Mouse (Mus musculus) adrenal gland, postnatal 14 days (tissue): ENCODE measurements at regions not wholly inside any gene's neighbourhood (a gene's known extent, or its start where the extent isn't known, plus 50 kb on each side); places are given as distances from the start of the nearest gene placed in this dataset.

Experiments used
- DNase-seq: peaks from one replicate; pipeline ENCODE4 v3.0.0; 2021; ENCODE audit warnings: mixed read lengths

- DNase-seq, result no peak
Measured at GRCm38 (mm10) chr1:41271111-41271730, 465.8 kb downstream of the Tmem182 start.

- peak; percentile 45 for DNase-seq
Measured at GRCm38 (mm10) chr1:41274573-41275270, 469.3 kb downstream of the Tmem182 start.

- DNase-seq, result no peak
Measured at GRCm38 (mm10) chr1:41275271-41275624, 469.8 kb downstream of the Tmem182 start.

- DNase-seq, result no peak
Measured at GRCm38 (mm10) chr1:41275642-41276041, 470.2 kb downstream of the Tmem182 start.

GRCm38 (mm10) chr1:41276303-41276702 is 470.9 kb downstream of the Tmem182 start:
- no peak for DNase-seq

- DNase-seq, result no peak
Measured at GRCm38 (mm10) chr1:41285221-41285620, 479.8 kb downstream of the Tmem182 start.

GRCm38 (mm10) chr1:41286221-41286620 is 480.8 kb downstream of the Tmem182 start:
- no peak for DNase-seq

GRCm38 (mm10) chr1:41326861-41327480 is 521.6 kb downstream of the Tmem182 start:
- DNase-seq, result peak; percentile 4

- no peak for DNase-seq
Measured at GRCm38 (mm10) chr1:41349798-41350758, 544.7 kb downstream of the Tmem182 start.

GRCm38 (mm10) chr1:41359061-41359460 is 553.7 kb downstream of the Tmem182 start:
- no peak for DNase-seq

GRCm38 (mm10) chr1:41361512-41361911 is 556.1 kb downstream of the Tmem182 start:
- no peak for DNase-seq

GRCm38 (mm10) chr1:41380013-41380412 is 574.6 kb downstream of the Tmem182 start:
- no peak for DNase-seq

GRCm38 (mm10) chr1:41381487-41381886 is 576.1 kb downstream of the Tmem182 start:
- DNase-seq, result no peak

- peak; percentile 23 for DNase-seq
Measured at GRCm38 (mm10) chr1:41384731-41385130, 579.3 kb downstream of the Tmem182 start.

GRCm38 (mm10) chr1:41386435-41386834 is 581.0 kb downstream of the Tmem182 start:
- peak; percentile 8 for DNase-seq

GRCm38 (mm10) chr1:41390102-41390884 is 584.9 kb downstream of the Tmem182 start:
- peak; percentile 77 for DNase-seq

GRCm38 (mm10) chr1:41391071-41391470 is 585.7 kb downstream of the Tmem182 start:
- no peak for DNase-seq

- no peak for DNase-seq
Measured at GRCm38 (mm10) chr1:41393287-41393686, 587.9 kb downstream of the Tmem182 start.

- no peak for DNase-seq
Measured at GRCm38 (mm10) chr1:41395081-41395480, 589.7 kb downstream of the Tmem182 start.

- DNase-seq, result no peak
Measured at GRCm38 (mm10) chr1:41410533-41410932, 605.1 kb downstream of the Tmem182 start.

GRCm38 (mm10) chr1:41411641-41412040 is 606.2 kb downstream of the Tmem182 start:
- no peak for DNase-seq

GRCm38 (mm10) chr1:41412078-41412477 is 606.7 kb downstream of the Tmem182 start:
- DNase-seq, result no peak
